Mouse (Mus musculus): ENCODE measurements around the gene Lrrc8a.

The Lrrc8a gene

GRCm38 (mm10) chr2:30237199-30237880 lies at the start of gene Lrrc8a:
Lrrc8a (plus strand) TSS chr2:30237715.
- peak; percentile 100 for DNase-seq

- DNase-seq, result peak; percentile 62
These were observed 45.5 kb upstream of the Lrrc8a start for GRCm38 (mm10) chr2:30191790-30192580.

GRCm38 (mm10) chr2:30194656-30195055 lies 42.9 kb upstream of the Lrrc8a start:
- no peak for DNase-seq

DNA sequence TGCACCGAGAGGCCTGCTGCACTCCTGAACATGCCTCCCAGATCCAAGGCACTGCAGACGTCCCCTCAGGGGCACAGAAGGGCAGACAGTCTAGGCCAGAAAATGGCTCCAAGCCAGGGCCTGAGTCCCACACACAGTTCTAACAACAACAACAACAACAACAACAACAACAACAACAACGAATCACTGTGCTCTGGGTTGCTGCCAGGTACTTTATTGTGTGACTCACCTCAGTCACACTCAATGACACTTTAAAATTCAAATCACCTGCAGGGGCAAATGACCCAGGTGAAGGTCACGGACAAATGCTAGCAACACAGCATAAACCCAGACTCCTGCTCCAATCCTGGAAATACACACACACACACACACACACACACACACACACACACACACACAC lies 39.5 kb upstream of the Lrrc8a start:
- peak; percentile 59 for DNase-seq

DNA sequence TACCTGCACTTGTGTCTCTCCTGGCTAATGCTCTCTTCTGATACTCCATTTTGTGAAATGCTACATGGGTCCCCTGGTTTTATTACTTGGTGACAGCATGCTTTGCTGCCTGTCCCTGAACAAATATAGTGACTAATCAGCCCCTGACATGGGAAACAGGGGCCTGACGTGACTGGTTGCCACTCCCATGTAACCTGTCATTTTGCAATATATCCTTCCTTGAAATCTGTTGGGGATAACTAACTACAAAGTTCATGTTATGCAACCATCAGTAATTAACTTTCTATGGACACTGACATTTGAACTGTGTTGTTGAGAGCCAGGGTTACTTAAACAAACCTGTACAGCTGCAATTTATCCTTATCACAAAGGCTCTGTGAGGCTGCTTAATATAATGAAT lies 37.5 kb upstream of the Lrrc8a start:
- no peak for DNase-seq

DNA sequence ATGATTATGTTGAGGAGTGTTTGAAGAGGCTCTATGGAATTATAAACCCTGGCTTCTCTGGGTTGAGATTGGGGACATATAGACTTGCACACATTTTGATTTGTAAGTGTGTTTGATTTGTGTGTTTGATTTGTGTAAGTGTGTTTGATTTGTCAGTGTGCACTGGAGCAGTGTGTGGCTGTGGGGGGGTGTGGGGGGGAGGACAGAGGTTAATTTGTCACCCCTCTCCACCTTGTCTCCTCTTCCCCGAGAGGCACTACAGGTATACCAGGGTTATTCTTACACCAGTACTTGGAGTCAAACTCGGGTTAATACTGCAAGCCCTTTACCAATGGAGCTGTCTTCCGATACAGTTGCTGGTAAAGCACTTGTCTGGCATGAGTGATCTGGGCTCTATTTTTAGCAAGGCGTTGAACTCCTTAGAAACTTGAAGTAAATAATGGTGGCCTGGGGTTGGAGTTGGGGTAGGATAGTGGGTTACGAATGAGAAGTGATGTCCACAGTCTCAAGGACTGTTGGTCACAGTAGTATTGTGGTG lies 37.1 kb upstream of the Lrrc8a start:
- DNase-seq, result no peak

DNA sequence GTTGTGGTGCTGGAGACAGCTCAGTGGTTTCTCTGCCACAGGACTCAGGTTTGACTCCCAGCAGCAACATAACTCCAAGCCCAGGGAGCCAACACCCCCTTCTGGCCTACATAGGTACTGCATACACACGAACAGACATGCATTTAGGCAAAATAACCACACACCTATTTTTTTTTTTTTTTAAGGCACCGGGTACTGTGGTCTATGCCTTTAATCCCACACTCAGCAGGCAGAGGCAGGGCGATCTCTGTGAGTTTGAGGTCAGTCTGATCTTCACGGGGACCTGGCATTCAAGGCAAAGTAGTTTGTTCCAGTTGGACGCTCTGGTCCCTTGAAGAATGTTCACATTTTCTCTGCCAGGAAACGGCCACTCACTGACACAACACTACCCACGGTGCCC lies 34.1 kb upstream of the Lrrc8a start:
- DNase-seq, result no peak

- DNase-seq, result no peak
These were observed 32.3 kb upstream of the Lrrc8a start for GRCm38 (mm10) chr2:30205255-30205628.

- peak; percentile 98 for DNase-seq
These were observed 31.7 kb upstream of the Lrrc8a start, which contains the start of gene Kyat1 for GRCm38 (mm10) chr2:30205629-30206357. Kyat1 (minus strand) TSS chr2:30205847.

- no peak for DNase-seq
These were observed 30.1 kb upstream of the Lrrc8a start for GRCm38 (mm10) chr2:30207401-30207800.

GRCm38 (mm10) chr2:30207886-30208285 lies 29.6 kb upstream of the Lrrc8a start:
- no peak for DNase-seq

- DNase-seq, result no peak
These were observed 25.9 kb upstream of the Lrrc8a start for GRCm38 (mm10) chr2:30211408-30212168.

- no peak for DNase-seq
These were observed 25.4 kb upstream of the Lrrc8a start for GRCm38 (mm10) chr2:30212169-30212545.

DNA sequence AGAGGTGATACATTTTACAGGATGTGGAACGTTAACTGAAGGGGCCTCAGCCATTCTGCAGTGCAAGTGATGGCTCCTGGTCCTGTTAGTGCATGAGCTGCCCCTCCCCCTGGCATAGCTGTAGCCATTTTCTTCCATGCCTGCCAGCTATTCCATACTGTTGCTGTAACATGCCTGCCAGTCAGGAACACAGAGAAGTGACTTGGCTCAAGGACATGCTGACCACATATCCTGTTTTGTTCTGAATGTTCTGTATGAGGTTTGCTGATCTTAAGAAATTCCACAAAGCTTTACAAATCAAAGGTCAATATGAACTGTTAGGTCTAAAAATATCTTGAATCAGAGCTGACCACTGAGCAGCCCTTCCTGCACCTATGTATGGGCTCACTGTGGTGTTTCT lies 24.6 kb upstream of the Lrrc8a start:
- DNase-seq, result no peak

GRCm38 (mm10) chr2:30214745-30215144 lies 22.8 kb upstream of the Lrrc8a start:
- DNase-seq, result no peak

GRCm38 (mm10) chr2:30215493-30215892 lies 22.0 kb upstream of the Lrrc8a start:
- no peak for DNase-seq

- DNase-seq, result no peak
These were observed 21.2 kb upstream of the Lrrc8a start for GRCm38 (mm10) chr2:30216293-30216692.

DNA sequence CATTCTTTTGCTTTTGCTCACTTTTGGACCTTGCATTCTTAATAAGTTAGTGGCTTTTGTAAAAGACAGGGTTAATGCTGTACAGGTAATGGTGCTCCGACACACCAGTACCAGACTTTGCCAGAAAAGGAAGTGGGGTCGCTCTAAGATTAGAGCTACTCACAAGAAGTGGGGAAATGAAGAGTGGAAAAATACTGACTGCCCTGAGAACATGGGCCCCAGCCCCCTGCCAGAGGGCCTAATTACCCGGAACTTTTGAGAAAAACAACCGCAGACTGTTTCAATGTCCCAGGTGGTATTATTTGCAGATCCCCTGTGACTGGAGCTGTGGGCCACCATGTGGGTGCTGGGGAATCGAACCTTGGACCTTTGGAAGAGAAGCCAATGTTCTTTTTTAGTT lies 1.9 kb upstream of the Lrrc8a start:
- DNase-seq, result peak; percentile 5

DNA sequence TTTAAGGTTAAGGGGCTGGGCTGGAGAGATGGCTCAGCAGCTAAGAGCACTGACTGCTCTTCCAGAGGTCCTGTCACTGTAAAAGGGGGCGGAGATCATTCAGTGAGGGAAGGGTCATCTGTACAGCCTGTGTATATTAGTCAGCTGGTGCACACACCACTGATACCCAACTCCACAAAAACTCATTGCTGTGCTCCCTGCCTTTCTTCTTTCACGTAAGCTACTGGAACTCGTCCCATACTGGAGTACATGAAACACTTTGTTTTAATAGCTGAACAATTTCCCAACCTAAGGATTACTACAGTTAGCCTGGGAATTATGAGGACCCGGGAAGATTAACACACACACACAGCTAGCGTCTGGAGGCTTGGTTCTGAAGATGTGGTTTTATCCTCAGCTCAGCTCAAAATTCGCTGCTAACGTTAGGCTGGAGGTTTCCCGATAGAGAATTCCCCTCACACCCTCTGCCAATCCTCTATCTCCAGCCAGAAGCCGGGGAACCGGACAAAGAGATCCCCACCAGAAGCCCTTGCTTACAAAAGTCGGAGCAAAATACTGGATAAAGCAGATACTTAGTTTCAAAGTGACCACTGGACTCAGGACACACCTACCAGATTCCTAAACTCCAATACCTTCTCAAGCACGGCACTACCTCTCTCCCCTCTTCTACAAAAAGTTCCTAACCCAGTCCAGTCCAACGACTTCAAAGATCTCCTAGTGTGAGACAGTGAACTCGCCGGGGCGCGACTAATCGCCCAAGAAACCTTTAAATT lies 903 bp upstream of the Lrrc8a start:
- no peak for DNase-seq

- peak; percentile 86 for DNase-seq
These were observed 366 bp downstream of the Lrrc8a start for GRCm38 (mm10) chr2:30237881-30238280.

- peak; percentile 31 for DNase-seq
These were observed 1.5 kb downstream of the Lrrc8a start for GRCm38 (mm10) chr2:30238906-30239465.

- DNase-seq, result peak; percentile 70
These were observed 2.3 kb downstream of the Lrrc8a start for GRCm38 (mm10) chr2:30239777-30240176.

Data from kidney, adult 18-20 months (tissue).